Mouse (Mus musculus) erythroblast, embryonic 14.5 days (primary cell): Measurements from ENCODE around the gene Cdkl3.

Experiments used
- GATA1 ChIP-seq: IDR thresholded peaks from 2 replicates; pipeline ENCODE4 v1.6.1; 2012; ENCODE audit warnings: low read length, inconsistent platforms, mixed read lengths
- TAL1 ChIP-seq: IDR thresholded peaks from 3 replicates; pipeline ENCODE4 v1.6.1; 2012; ENCODE audit warnings: low read length, inconsistent platforms, mixed read lengths

DNA sequence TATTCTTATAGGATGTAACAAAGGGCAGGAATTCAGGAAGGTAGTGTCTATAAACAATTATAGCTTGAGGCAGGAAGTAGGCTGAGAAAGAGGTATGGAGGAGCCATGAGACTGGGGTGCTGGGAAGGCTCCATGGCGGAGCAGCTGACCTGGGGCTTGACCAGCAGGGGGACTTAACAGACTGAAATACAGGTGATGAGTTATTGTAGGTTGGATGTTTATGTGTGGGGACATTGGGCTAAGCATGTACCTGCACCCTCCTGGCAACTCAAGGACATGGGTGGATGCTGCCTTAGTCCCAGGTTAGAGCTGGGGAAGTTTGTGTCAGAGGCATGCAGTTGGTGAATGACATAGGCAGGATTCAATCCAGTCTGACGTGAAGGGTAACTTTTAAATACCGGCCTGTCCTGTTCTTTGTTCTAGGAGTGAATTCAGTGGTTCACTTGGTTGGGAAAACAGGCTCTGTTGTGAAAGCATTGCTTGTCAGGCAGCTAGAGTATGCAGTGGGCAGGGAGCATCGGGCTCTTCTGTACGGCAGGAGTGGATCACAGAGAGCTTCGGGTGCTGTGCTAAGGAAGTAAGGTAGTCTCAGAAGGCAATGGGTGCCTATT, 72.8 kb downstream of the Cdkl3 start:
- TF ChIP-seq GATA1: no peak
- TF ChIP-seq TAL1: no peak
